9 mouse cellular contexts compared by ENCODE assay signal in the genomic region with DNA sequence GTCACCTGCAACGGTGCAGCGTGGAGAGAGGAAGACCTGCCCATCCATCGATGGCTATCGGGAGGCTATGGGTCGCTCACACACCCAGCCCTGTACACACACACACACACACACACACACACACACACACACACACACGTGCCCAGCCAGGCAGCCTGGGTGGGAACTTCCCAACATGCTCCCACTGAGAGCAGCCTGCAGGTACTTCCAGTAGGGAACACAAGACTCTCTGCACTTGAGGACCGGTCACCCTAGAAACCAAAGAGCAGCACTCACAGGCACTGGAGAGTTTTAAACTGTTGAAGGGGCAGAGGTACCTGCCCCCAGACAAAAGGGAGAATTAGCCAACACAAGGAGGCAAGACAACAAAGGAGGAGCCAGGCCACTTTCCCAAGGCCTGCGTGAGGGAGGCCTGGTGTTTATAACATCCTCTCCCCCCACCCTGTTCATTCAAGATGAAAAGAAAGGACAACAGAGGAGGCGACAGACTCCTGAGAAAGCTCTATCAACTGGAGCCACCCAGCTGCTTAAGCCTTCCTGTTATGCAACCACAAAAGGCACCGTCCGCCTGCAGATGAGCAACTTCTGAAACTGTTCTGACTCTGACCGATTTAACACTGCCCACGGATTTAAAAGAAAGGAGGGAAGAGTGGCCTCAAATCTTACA.
DNase-seq lines count a peak whose midpoint lies in the region; ATAC-seq lines count a peak whose summit lies in the region.
"Had no signal": no experiment of that assay in that cellular context is flagged by ENCODE, and none has a peak within 500 bp of the region (broad histone marks: within the 10 kb centered on the region; RNA-seq: fewer than 3 reads in every experiment).

No protein-coding gene starts in this region.

- H3K9me3 ChIP-seq in heart, embryonic 16.5 days (replicated peaks; ENCODE audit: control insufficient read depth, low read length), result no peaks in the 10 kb centered on the region
- H3K9me3 ChIP-seq in embryonic facial prominence, embryonic 14.5 days (ENCODE audit: control insufficient read depth, low read length), result no peaks in the 10 kb centered on the region

- WGBS in heart, embryonic 16.5 days, result 56% methylated on average over 13 of the region's 13 CpGs
- WGBS in embryonic facial prominence, embryonic 14.5 days, result 54% methylated on average over 13 of the region's 13 CpGs

- H3K27me3 ChIP-seq in heart, embryonic 16.5 days (ENCODE audit: control insufficient read depth, insufficient read depth, low read length), result peaks cover 5% of the 10 kb centered on the region; the same call in 1 of the 2 replicates
- 0 out of 2 replicates have a peak, but pooled peaks cover 4% of the 10 kb centered on the region for H3K27me3 ChIP-seq in embryonic facial prominence, embryonic 14.5 days (replicated peaks; ENCODE audit: control insufficient read depth, insufficient read depth, low read length)

- H3K9ac ChIP-seq in heart, embryonic 16.5 days (ENCODE audit: low read length), result no peak overlapping the region
- H3K9ac ChIP-seq in embryonic facial prominence, embryonic 14.5 days (ENCODE audit: low read depth, low read length), result peak overlapping the region; percentile 39; the same call in 1 of the 2 replicates

- ATAC-seq in heart, embryonic 16.5 days (replicated peaks; ENCODE audit: extremely low read depth, insufficient read depth, low FRiP score), result 0 out of 2 replicates have a peak, but pooled peaks have one; percentile 12
- ATAC-seq in embryonic facial prominence, embryonic 14.5 days (ENCODE audit: low read depth), result no peak

- peaks cover 14% of the 10 kb centered on the region for H3K4me1 ChIP-seq in heart, embryonic 16.5 days (ENCODE audit: control insufficient read depth, insufficient read depth, low read length)
- H3K4me1 ChIP-seq in embryonic facial prominence, embryonic 14.5 days (ENCODE audit: control insufficient read depth, insufficient read depth, low read length), result peaks cover 14% of the 10 kb centered on the region; the same call in 1 of the 2 replicates

- no peak overlapping the region for H3K27ac ChIP-seq in heart, embryonic 16.5 days (ENCODE audit: low read length)
- no peak overlapping the region for H3K27ac ChIP-seq in embryonic facial prominence, embryonic 14.5 days (replicated peaks; ENCODE audit: low read depth, low read length)

- no peak for DNase-seq in heart, adult 11 months
- DNase-seq in Muller cell, postnatal 12 days (ENCODE audit: inconsistent ontology term), result peak; percentile 15
- no peak for DNase-seq in embryonic facial prominence, embryonic 14.5 days (ENCODE audit: low spot score)
- peak; percentile 37 for DNase-seq in lung, postnatal 10 days
- no peak for DNase-seq in yolk sac, embryonic 10.5 days (ENCODE audit: low spot score)
- no peak for DNase-seq in gastrocnemius, postnatal 4 days (ENCODE audit: low spot score in 2 of 2)
- no peak for DNase-seq in cerebellum, adult 9-10 months

- peak overlapping the region; percentile 56; the same call in 1 of the 2 replicates for H3K4me3 ChIP-seq in heart, embryonic 16.5 days (ENCODE audit: low read length)
- no peak overlapping the region for H3K4me3 ChIP-seq in embryonic facial prominence, embryonic 14.5 days (ENCODE audit: low read depth, low read length)
- H3K4me3 ChIP-seq: erythroblast, embryonic 14.5 days had no signal

- H3K36me3 ChIP-seq in heart, embryonic 16.5 days (ENCODE audit: control insufficient read depth, insufficient read depth), result no peaks in the 10 kb centered on the region; the same call in 1 of the 2 replicates
- H3K36me3 ChIP-seq in embryonic facial prominence, embryonic 14.5 days (ENCODE audit: control insufficient read depth, insufficient read depth, low read length), result no peaks in the 10 kb centered on the region; the same call in 1 of the 2 replicates

- peak overlapping the region; percentile 85; the same call in 1 of the 2 replicates for H3K4me2 ChIP-seq in heart, embryonic 16.5 days (ENCODE audit: low read depth, low read length)
- H3K4me2 ChIP-seq in embryonic facial prominence, embryonic 14.5 days (ENCODE audit: low read depth, low read length), result peak overlapping the region; percentile 82; the same call in 1 of the 2 replicates

Comparison
In these comparisons a context has a peak if more than half of its experiments do, and no peak if none do; other contexts are left out.
1. DNase-seq: peak in Muller cell, postnatal 12 days (single experiment) and lung, postnatal 10 days (single experiment); none in heart, adult 11 months (single experiment), embryonic facial prominence, embryonic 14.5 days (single experiment), yolk sac, embryonic 10.5 days (single experiment), gastrocnemius, postnatal 4 days (0 of 2) and cerebellum, adult 9-10 months (single experiment).